Mouse (Mus musculus) lung, embryonic 14.5 days (tissue): ENCODE results near the gene Acp7. TPM values are rescaled to one million over a fixed set of nuclear protein-coding genes. Genes with fewer than 3 reads are reported as not detected.

ENCODE experiments used
- ATAC-seq: fragments of 200-750 bp; cut with Nextera tagmentation; 2 replicates; pipeline ENCODE4 v1.8.0; 2017; ENCODE audit warnings: mild to moderate bottlenecking, moderate TSS enrichment, moderate library complexity; ENCODE audit not compliant: insufficient read depth
- DNase-seq: peaks from one replicate; pipeline ENCODE4 v3.0.0-alpha.2; 2015
- H3K27ac ChIP-seq: fragments of 300-500 bp; sonication (generic); 2 replicates; pipeline ENCODE4 v1.5.1; 2014; ENCODE audit warnings: low read depth, mild to moderate bottlenecking, moderate library complexity
- H3K27me3 ChIP-seq: fragments of 300-500 bp; sonication (generic); 2 replicates; pipeline ENCODE4 v1.6.1; 2014; ENCODE audit warnings: low read length, control low read depth; ENCODE audit not compliant: insufficient read depth
- H3K36me3 ChIP-seq: fragments of 300-500 bp; sonication (generic); 2 replicates; pipeline ENCODE4 v1.6.1; 2014; ENCODE audit warnings: control low read depth; ENCODE audit not compliant: insufficient read depth
- H3K4me1 ChIP-seq: fragments of 300-500 bp; sonication (generic); 2 replicates; pipeline ENCODE4 v1.6.1; 2014; ENCODE audit warnings: antibody characterized with exemption, control low read depth; ENCODE audit not compliant: insufficient read depth
- H3K4me2 ChIP-seq: fragments of 300-500 bp; sonication (generic); 2 replicates; pipeline ENCODE4 v1.6.1; 2014; ENCODE audit warnings: mild to moderate bottlenecking
- H3K4me3 ChIP-seq: fragments of 300-500 bp; sonication (generic); 2 replicates; pipeline ENCODE4 v1.5.1; 2014; ENCODE audit warnings: low read depth, low read length
- H3K9ac ChIP-seq: fragments of 300-500 bp; sonication (generic); 2 replicates; pipeline ENCODE4 v1.6.1; 2014
- H3K9me3 ChIP-seq: fragments of 300-500 bp; sonication (generic); 2 replicates; pipeline ENCODE4 v1.6.1; 2016; ENCODE audit warnings: low read depth, low read length, control low read depth
- CTCF ChIP-seq: IDR thresholded peaks from 2 replicates; pipeline ENCODE4 v1.5.1; 2016; ENCODE audit warnings: antibody characterized with exemption, low read depth
- WGBS: fragments of 180-500 bp; shearing (Covaris S2); extraction: QIAGEN DNeasy Blood & Tissue Kit; methylation state at CpG from one replicate; pipeline ENCODE4 v1.1.7; 2014; 5-methylcytosine and 5-hydroxymethylcytosine counted together
- microRNA-seq: library from miRNA; unstranded; fragments of <30 nt; microRNA quantifications from one replicate; pipeline ENCODE4, GENCODE M21; 2016; ENCODE audit warnings: borderline number of aligned reads
- polyA plus RNA-seq: library from polyadenylated mRNA; unstranded; fragments of >200 nt; fragmentation: Nextera tagmentation; extraction: Ambion mirVana; gene quantifications from 2 replicates; pipeline ENCODE4 v1.2.1, GENCODE M21; 2014

Acp7 gene
- polyA plus RNA-seq, 1 experiment from 2014 or later: not detected

GRCm38 (mm10) chr7:28567539-28567938 lies 63.6 kb downstream of the Acp7 start:
- Histone ChIP-seq H3K4me3 (no peak overlapping the region), H3K9me3 (no peaks in the 10 kb centered on the region), H3K36me3 (peaks cover 58% of the 10 kb centered on the region), H3K27me3 (no peaks in the 10 kb centered on the region), H3K9ac (no peak overlapping the region), H3K4me1 (peaks cover 14% of the 10 kb centered on the region), H3K27ac (no peak overlapping the region), H3K4me2 (no peak overlapping the region)
- WGBS: 91% methylated on average over 4 of the region's 4 CpGs
- DNase-seq (no peak), ATAC-seq (no peak)
- TF ChIP-seq CTCF: no peak

GRCm38 (mm10) chr7:28565407-28565806 lies 65.7 kb downstream of the Acp7 start:
- DNase-seq (no peak), ATAC-seq (no peak)
- Histone ChIP-seq H3K9ac (no peak overlapping the region), H3K4me2 (no peak overlapping the region), H3K4me3 (no peak overlapping the region), H3K4me1 (no peaks in the 10 kb centered on the region; the same call in 1 of the 2 replicates), H3K36me3 (peaks cover 77% of the 10 kb centered on the region), H3K27ac (no peak overlapping the region), H3K27me3 (no peaks in the 10 kb centered on the region), H3K9me3 (no peaks in the 10 kb centered on the region)
- WGBS: 82% methylated on average over 5 of the region's 5 CpGs
- no peak for TF ChIP-seq CTCF

GRCm38 (mm10) chr7:28562951-28563350 lies 68.2 kb downstream of the Acp7 start:
- no peak for TF ChIP-seq CTCF
- no peak overlapping the region for H3K9ac ChIP-seq
- no peak overlapping the region for H3K27ac ChIP-seq
- no peaks in the 10 kb centered on the region for H3K27me3 ChIP-seq
- 92% methylated on average over 13 of the region's 13 CpGs for WGBS
- DNase-seq: no peak
- H3K4me3 ChIP-seq: no peak overlapping the region
- H3K9me3 ChIP-seq: no peaks in the 10 kb centered on the region
- H3K36me3 ChIP-seq: peaks cover 92% of the 10 kb centered on the region
- H3K4me2 ChIP-seq: no peak overlapping the region
- no peaks in the 10 kb centered on the region for H3K4me1 ChIP-seq
- no peak for ATAC-seq

- Histone ChIP-seq H3K27ac (no peak overlapping the region), H3K9ac (no peak overlapping the region), H3K9me3 (no peaks in the 10 kb centered on the region), H3K4me1 (0 out of 2 replicates have a peak, but pooled peaks cover 2% of the 10 kb centered on the region), H3K27me3 (no peaks in the 10 kb centered on the region), H3K4me3 (no peak overlapping the region), H3K36me3 (peaks cover 90% of the 10 kb centered on the region), H3K4me2 (no peak overlapping the region)
- no peak for TF ChIP-seq CTCF
- 90% methylated on average over 13 of the region's 13 CpGs for WGBS
- DNase-seq (no peak), ATAC-seq (no peak)
Measured at GRCm38 (mm10) chr7:28562371-28562770, 68.8 kb downstream of the Acp7 start.

GRCm38 (mm10) chr7:28561967-28562366 lies 69.2 kb downstream of the Acp7 start:
- H3K4me2 ChIP-seq: no peak overlapping the region
- ATAC-seq (no peak), DNase-seq (no peak)
- 0 out of 2 replicates have a peak, but pooled peaks cover 2% of the 10 kb centered on the region for H3K4me1 ChIP-seq
- H3K4me3 ChIP-seq: no peak overlapping the region
- no peak overlapping the region for H3K27ac ChIP-seq
- H3K36me3 ChIP-seq: peaks cover 86% of the 10 kb centered on the region
- no peak for TF ChIP-seq CTCF
- H3K9ac ChIP-seq: no peak overlapping the region
- H3K9me3 ChIP-seq: no peaks in the 10 kb centered on the region
- H3K27me3 ChIP-seq: no peaks in the 10 kb centered on the region
- 91% methylated on average over 11 of the region's 11 CpGs for WGBS

- Histone ChIP-seq H3K4me2 (no peak overlapping the region), H3K36me3 (peaks cover 75% of the 10 kb centered on the region), H3K27ac (no peak overlapping the region), H3K4me3 (no peak overlapping the region), H3K27me3 (no peaks in the 10 kb centered on the region), H3K9ac (no peak overlapping the region), H3K4me1 (0 out of 2 replicates have a peak, but pooled peaks cover 2% of the 10 kb centered on the region), H3K9me3 (no peaks in the 10 kb centered on the region)
- no peak for DNase-seq
- no peak for ATAC-seq
- 92% methylated on average over 10 of the region's 10 CpGs for WGBS
- TF ChIP-seq CTCF: no peak
Measured at GRCm38 (mm10) chr7:28560856-28561255, 70.3 kb downstream of the Acp7 start.

- Histone ChIP-seq H3K36me3 (peaks cover 53% of the 10 kb centered on the region), H3K27me3 (no peaks in the 10 kb centered on the region), H3K27ac (peak overlapping the region; percentile 22), H3K4me1 (0 out of 2 replicates have a peak, but pooled peaks cover 2% of the 10 kb centered on the region), H3K9ac (no peak overlapping the region), H3K9me3 (no peaks in the 10 kb centered on the region), H3K4me2 (no peak overlapping the region), H3K4me3 (no peak overlapping the region)
- no peak for TF ChIP-seq CTCF
- ATAC-seq: peak; percentile 84
- peak; percentile 87 for DNase-seq
- WGBS: 35% methylated on average over 4 of the region's 4 CpGs
Measured at GRCm38 (mm10) chr7:28558486-28558885, 72.6 kb downstream of the Acp7 start.

GRCm38 (mm10) chr7:28557708-28558107 lies 73.4 kb downstream of the Acp7 start:
- Histone ChIP-seq H3K4me2 (no peak overlapping the region), H3K4me1 (0 out of 2 replicates have a peak, but pooled peaks cover 2% of the 10 kb centered on the region), H3K36me3 (peaks cover 45% of the 10 kb centered on the region), H3K9me3 (no peaks in the 10 kb centered on the region), H3K27ac (no peak overlapping the region), H3K27me3 (no peaks in the 10 kb centered on the region), H3K9ac (no peak overlapping the region), H3K4me3 (no peak overlapping the region)
- no peak for ATAC-seq
- 53% methylated on average over 6 of the region's 6 CpGs for WGBS
- TF ChIP-seq CTCF: no peak
- no peak for DNase-seq

Small RNA genes lying within 50 kb of the gene (microRNA-seq; reads per million reads assigned to microRNA genes)
- gene Mir7049: 0.71 reads per million

Other genes starting within 250 kb of the Acp7 start
- gene Med29, start 238.6 kb downstream of the Acp7 start, polyA plus RNA-seq: 45.9 and 49.1 TPM in 2 replicates
- 73.1 and 75.4 TPM in 2 replicates for gene Paf1, start 238.4 kb downstream of the Acp7 start, polyA plus RNA-seq
- 30.5 and 37.0 TPM in 2 replicates for gene Gmfg, start 193.9 kb downstream of the Acp7 start, polyA plus RNA-seq
- 4.4 and 6.6 TPM in 2 replicates for gene Lrfn1, start 179.4 kb downstream of the Acp7 start, polyA plus RNA-seq
- gene Ifnl2, start 120.9 kb downstream of the Acp7 start, polyA plus RNA-seq: not detected in 2 replicates
- gene Ifnl3, start 108.5 kb downstream of the Acp7 start, polyA plus RNA-seq: not detected in 2 replicates
- gene Sycn, start 90.4 kb downstream of the Acp7 start, polyA plus RNA-seq: not detected in 2 replicates
- gene Nccrp1, start 84.1 kb downstream of the Acp7 start, polyA plus RNA-seq: not detected in 2 replicates
- 27.9 and 34.0 TPM in 2 replicates for gene Samd4b, start 33.2 kb downstream of the Acp7 start, polyA plus RNA-seq
- 46.2 and 52.5 TPM in 2 replicates for gene Pak4, start 33.1 kb downstream of the Acp7 start, polyA plus RNA-seq
- 6.8 and 6.9 TPM in 2 replicates for gene Fbxo27, start 61.5 kb upstream of the Acp7 start, polyA plus RNA-seq
- gene Fbxo17, start 85.5 kb upstream of the Acp7 start, polyA plus RNA-seq: 13.6 and 15.8 TPM in 2 replicates
- gene Mrps12, start 110.5 kb upstream of the Acp7 start, polyA plus RNA-seq: 131 and 132 TPM in 2 replicates
- gene Sars2, start 110.7 kb upstream of the Acp7 start, polyA plus RNA-seq: 27.9 and 31.4 TPM in 2 replicates
- not detected in 2 replicates for gene Ccer2, start 124.8 kb upstream of the Acp7 start, polyA plus RNA-seq
- gene Sirt2, start 135.4 kb upstream of the Acp7 start, polyA plus RNA-seq: 54.0 and 59.6 TPM in 2 replicates
- gene Nfkbib, start 136.2 kb upstream of the Acp7 start, polyA plus RNA-seq: 31.8 and 37.4 TPM in 2 replicates
- 6.8 and 6.9 TPM in 2 replicates for gene Rinl, start 157.6 kb upstream of the Acp7 start, polyA plus RNA-seq
- 254 and 255 TPM in 2 replicates for gene Hnrnpl, start 177.2 kb upstream of the Acp7 start, polyA plus RNA-seq
- gene Ech1, start 193.9 kb upstream of the Acp7 start, polyA plus RNA-seq: 127 and 133 TPM in 2 replicates
- gene Lgals4, start 202.5 kb upstream of the Acp7 start, polyA plus RNA-seq: 3.2 and 3.7 TPM in 2 replicates
- gene Lgals7, start 232.5 kb upstream of the Acp7 start, polyA plus RNA-seq: 1.0 and 1.7 TPM in 2 replicates